ENCODE assay signal across 25 mouse cellular contexts in genomic region chr14:119966666-119967065, GRCm38 (mm10).
"Had no signal": no experiment of that assay in that cellular context is flagged by ENCODE, and none has a peak within 500 bp of the region (broad histone marks: within the 10 kb centered on the region; RNA-seq: fewer than 3 reads in every experiment).

No protein-coding gene starts in this region.

- H3K27me3 ChIP-seq: embryonic facial prominence, embryonic 12.5 days; embryonic facial prominence, embryonic 13.5 days; embryonic facial prominence, embryonic 15.5 days; forebrain, embryonic 12.5 days; forebrain, embryonic 13.5 days; forebrain, embryonic 15.5 days had no signal

- H3K9me3 ChIP-seq: embryonic facial prominence, embryonic 10.5 days; embryonic facial prominence, embryonic 12.5 days; embryonic facial prominence, embryonic 13.5 days; embryonic facial prominence, embryonic 15.5 days; forebrain, embryonic 10.5 days; forebrain, embryonic 12.5 days; forebrain, embryonic 13.5 days; forebrain, embryonic 15.5 days had no signal

- H3K4me2 ChIP-seq: embryonic facial prominence, embryonic 12.5 days; embryonic facial prominence, embryonic 13.5 days; embryonic facial prominence, embryonic 15.5 days; forebrain, embryonic 12.5 days; forebrain, embryonic 13.5 days; forebrain, embryonic 15.5 days had no signal

- H3K4me1 ChIP-seq: embryonic facial prominence, embryonic 10.5 days; embryonic facial prominence, embryonic 12.5 days; embryonic facial prominence, embryonic 13.5 days; embryonic facial prominence, embryonic 15.5 days; forebrain, embryonic 10.5 days; forebrain, embryonic 12.5 days had no signal

- H3K4me3 ChIP-seq: embryonic facial prominence, embryonic 10.5 days; embryonic facial prominence, embryonic 12.5 days; embryonic facial prominence, embryonic 13.5 days; embryonic facial prominence, embryonic 15.5 days; erythroblast, embryonic 14.5 days; forebrain, embryonic 10.5 days; forebrain, embryonic 12.5 days; forebrain, embryonic 13.5 days; forebrain, embryonic 15.5 days; gastrocnemius, adult 2 months had no signal

- H3K36me3 ChIP-seq: embryonic facial prominence, embryonic 10.5 days; embryonic facial prominence, embryonic 12.5 days; embryonic facial prominence, embryonic 13.5 days; embryonic facial prominence, embryonic 15.5 days; forebrain, embryonic 10.5 days; forebrain, embryonic 12.5 days; forebrain, embryonic 15.5 days had no signal

- H3K9ac ChIP-seq: embryonic facial prominence, embryonic 12.5 days; embryonic facial prominence, embryonic 13.5 days; embryonic facial prominence, embryonic 15.5 days; forebrain, embryonic 12.5 days; forebrain, embryonic 13.5 days; forebrain, embryonic 15.5 days; forebrain, postnatal 0 days had no signal

- H3K27ac ChIP-seq: embryonic facial prominence, embryonic 10.5 days; embryonic facial prominence, embryonic 12.5 days; embryonic facial prominence, embryonic 13.5 days; embryonic facial prominence, embryonic 15.5 days; forebrain, embryonic 10.5 days; forebrain, embryonic 12.5 days; forebrain, embryonic 13.5 days; forebrain, embryonic 15.5 days; gastrocnemius, adult 2 months had no signal

- DNase-seq: cerebellum, adult 2 months; cerebellum, adult 8-10 months; cerebellum, adult 9-10 months; cerebellum, adult 9-11 months; cerebellum, postnatal 10 days; cerebellum, postnatal 14 days; cerebellum, postnatal 25 days; cerebellum, postnatal 36 days; embryo, embryonic 11 days; forebrain, postnatal 0 days; gastrocnemius, adult 2 months; gastrocnemius, postnatal 10 days; gastrocnemius, postnatal 14 days; gastrocnemius, postnatal 25 days; gastrocnemius, postnatal 36 days; heart, adult 18-20 months had no signal
